Mouse (Mus musculus) liver, postnatal 0 days (tissue): ENCODE results near the gene Zdhhc6. TPM values are rescaled to one million over a fixed set of nuclear protein-coding genes. Genes with fewer than 3 reads are reported as not detected.

ENCODE experiments used
- ATAC-seq: fragments of 200-750 bp; cut with Nextera tagmentation; 2 replicates; pipeline ENCODE4 v1.8.0; 2017; ENCODE audit warnings: mild to moderate bottlenecking, moderate library complexity
- DNase-seq: peaks from one replicate; pipeline ENCODE4 v3.0.0-alpha.2; 2016
- H3K27ac ChIP-seq: fragments of 300-500 bp; sonication (generic); 2 replicates; pipeline ENCODE4 v1.5.1; 2014; ENCODE audit warnings: antibody characterized with exemption, moderate library complexity, mild to moderate bottlenecking, low read depth
- H3K27me3 ChIP-seq: fragments of 300-500 bp; sonication (generic); 2 replicates; pipeline ENCODE4 v1.6.1; 2014; ENCODE audit warnings: low read length, control low read depth, mixed read lengths; ENCODE audit not compliant: insufficient read depth
- H3K36me3 ChIP-seq: fragments of 300-500 bp; sonication (generic); replicated peaks from 2 replicates; pipeline ENCODE4 v1.6.1; 2014; ENCODE audit warnings: mild to moderate bottlenecking, control low read depth, low read length, moderate library complexity, mixed read lengths; ENCODE audit not compliant: insufficient read depth
- H3K4me1 ChIP-seq: fragments of 300-500 bp; sonication (generic); 2 replicates; pipeline ENCODE4 v1.6.1; 2014; ENCODE audit warnings: antibody characterized with exemption, mild to moderate bottlenecking, control low read depth; ENCODE audit not compliant: insufficient read depth
- H3K4me2 ChIP-seq: fragments of 300-500 bp; sonication (generic); 2 replicates; pipeline ENCODE4 v1.6.1; 2014; ENCODE audit warnings: low read depth, mild to moderate bottlenecking, low read length, moderate library complexity, mixed read lengths
- H3K4me3 ChIP-seq: fragments of 300-500 bp; sonication (generic); 2 replicates; pipeline ENCODE4 v1.5.1; 2014; ENCODE audit warnings: low read depth, low read length
- H3K9ac ChIP-seq: fragments of 300-500 bp; sonication (generic); replicated peaks from 2 replicates; pipeline ENCODE4 v1.6.1; 2014; ENCODE audit warnings: mild to moderate bottlenecking, moderate library complexity
- H3K9me3 ChIP-seq: fragments of 300-500 bp; sonication (generic); 2 replicates; pipeline ENCODE4 v1.6.1; 2016; ENCODE audit warnings: mild to moderate bottlenecking, control low read depth, low read length, mixed read lengths
- CTCF ChIP-seq: sonication (generic); IDR thresholded peaks from 2 replicates; pipeline ENCODE4 v1.5.1; 2016; ENCODE audit warnings: antibody characterized with exemption, low read depth
- EP300 ChIP-seq: IDR thresholded peaks from 2 replicates; pipeline ENCODE4 v1.6.1; 2016; ENCODE audit warnings: antibody characterized with exemption, low read depth, mild to moderate bottlenecking
- WGBS: fragments of 180-500 bp; shearing (Covaris S2); extraction: QIAGEN DNeasy Blood & Tissue Kit; methylation state at CpG from one replicate; pipeline ENCODE4 v1.1.7; 2014; ENCODE audit not compliant: insufficient replicate concordance; 5-methylcytosine and 5-hydroxymethylcytosine counted together
- polyA plus RNA-seq: library from polyadenylated mRNA; unstranded; fragments of >200 nt; fragmentation: Nextera tagmentation; extraction: Ambion mirVana; gene quantifications from 2 replicates; pipeline ENCODE4 v1.2.1, GENCODE M21; 2015

Gene Zdhhc6
- polyA plus RNA-seq, 1 experiment from 2014 or later = 49.0 TPM

DNA sequence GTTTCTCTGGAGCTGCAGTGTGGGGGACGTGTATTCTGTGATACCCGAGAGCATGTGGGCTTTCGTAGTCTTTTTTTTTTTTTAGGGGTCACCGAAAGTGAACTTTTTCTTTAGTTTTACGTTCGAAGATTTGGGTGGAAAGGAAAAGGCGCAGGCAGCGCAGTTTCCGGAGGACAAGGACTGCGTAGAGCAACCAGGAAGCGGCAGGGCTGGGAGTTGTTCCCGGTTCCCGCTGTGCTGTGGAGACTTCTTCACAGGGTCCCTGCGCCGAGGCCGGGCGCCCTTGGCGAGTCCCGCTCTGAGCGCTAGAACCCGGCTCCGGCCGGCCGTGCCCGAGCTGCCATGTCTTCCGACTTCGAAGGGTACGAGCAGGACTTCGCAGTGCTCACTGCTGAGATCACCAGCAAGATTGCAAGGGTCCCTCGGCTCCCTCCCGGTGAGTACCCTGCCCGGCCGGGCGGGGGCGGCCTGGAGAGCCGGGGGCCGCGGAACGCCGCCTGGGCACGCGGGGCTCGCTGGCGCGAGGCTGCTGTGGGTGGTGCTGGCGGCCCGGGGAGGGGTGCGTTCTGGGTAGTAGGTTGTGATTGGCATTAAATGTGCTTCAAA, 380 bp upstream of the Zdhhc6 start, which contains the start of gene Vti1a:
TSS of gene Vti1a (plus strand) at position 187 of the 606 bp plus-strand sequence.
- peak within 1 kb of the TSS; percentile 92 for H3K4me3 ChIP-seq
- 2% methylated on average over 48 of the region's 48 CpGs for WGBS

DNA sequence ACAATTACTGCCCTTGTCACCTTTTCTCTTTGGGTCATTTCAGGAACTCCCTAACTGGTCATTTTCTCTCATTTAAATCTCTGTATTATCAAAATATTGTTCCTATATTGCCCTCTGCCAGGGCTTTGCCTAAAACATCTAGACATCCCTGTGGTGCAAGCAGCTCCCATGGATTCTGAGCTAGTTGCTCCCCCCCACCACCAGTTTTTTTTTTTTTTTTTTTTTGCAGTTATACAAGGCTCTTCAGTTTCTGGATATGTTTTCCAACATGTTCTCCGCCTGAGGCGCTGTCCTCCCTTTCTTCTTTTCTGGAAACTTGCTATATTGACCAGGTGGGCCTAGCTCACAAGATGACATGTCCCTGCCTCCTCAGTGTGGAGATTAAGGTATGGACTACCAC, 2.2 kb downstream of the Zdhhc6 start:
- no peak for DNase-seq
- ATAC-seq = no peak
- H3K4me1 ChIP-seq = peaks cover 20% of the 10 kb centered on the region; the same call in 1 of the 2 replicates
- H3K4me3 ChIP-seq = no peak overlapping the region
- 87% methylated on average over 2 of the region's 2 CpGs for WGBS
- no peaks in the 10 kb centered on the region for H3K27me3 ChIP-seq
- H3K9ac ChIP-seq = no peak overlapping the region
- no peaks in the 10 kb centered on the region for H3K9me3 ChIP-seq
- H3K4me2 ChIP-seq = 0 out of 2 replicates have a peak overlapping the region, but pooled peaks have one; percentile 15
- peaks cover 40% of the 10 kb centered on the region for H3K36me3 ChIP-seq
- no peak overlapping the region for H3K27ac ChIP-seq
- TF ChIP-seq CTCF (no peak), EP300 (no peak)

More for the DNA sequence above, 380 bp upstream of the Zdhhc6 start, which contains the start of gene Vti1a:
- peak within 1 kb of the TSS; percentile 93 for H3K27ac ChIP-seq
- no peaks in the 10 kb centered on the region for H3K27me3 ChIP-seq
- ATAC-seq = peak; percentile 93
- peak within 1 kb of the TSS; percentile 84 for H3K4me2 ChIP-seq
- peaks cover 16% of the 10 kb centered on the region for H3K36me3 ChIP-seq
- H3K9me3 ChIP-seq = no peaks in the 10 kb centered on the region
- TF ChIP-seq EP300 (peak; percentile 50; the same call in 1 of the 2 replicates), CTCF (peak; percentile 59)
- H3K9ac ChIP-seq = peak within 1 kb of the TSS; percentile 77
- H3K4me1 ChIP-seq = peaks cover 20% of the 10 kb centered on the region; the same call in 1 of the 2 replicates
- peak; percentile 91 for DNase-seq

DNA sequence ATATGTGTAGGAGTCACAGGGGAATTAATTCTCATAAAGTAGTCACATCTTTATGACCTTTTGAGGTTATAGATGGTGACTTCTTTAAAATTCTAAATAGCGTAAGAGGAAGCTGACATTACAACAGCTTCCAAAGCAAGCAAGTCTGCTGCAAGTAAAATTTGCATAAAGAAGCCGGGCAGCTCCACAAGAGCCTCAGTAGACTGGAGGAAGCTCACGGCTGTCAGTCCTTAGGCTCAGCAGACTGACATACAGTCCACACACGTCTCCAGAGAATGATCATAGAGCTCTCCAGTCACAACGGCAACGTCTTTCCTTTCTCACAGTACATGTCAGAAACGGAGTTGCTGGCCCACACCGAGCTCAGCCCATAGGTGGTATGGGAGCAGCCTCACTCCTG, 4.0 kb downstream of the Zdhhc6 start:
- WGBS = 84% methylated on average over 8 of the region's 8 CpGs
- Histone ChIP-seq H3K27me3 (no peaks in the 10 kb centered on the region), H3K27ac (no peak overlapping the region), H3K9me3 (no peaks in the 10 kb centered on the region), H3K4me3 (no peak overlapping the region), H3K9ac (no peak overlapping the region), H3K4me2 (no peak overlapping the region), H3K36me3 (peaks cover 52% of the 10 kb centered on the region), H3K4me1 (peaks cover 14% of the 10 kb centered on the region; the same call in 1 of the 2 replicates)
- TF ChIP-seq CTCF (no peak), EP300 (no peak)
- ATAC-seq = no peak
- DNase-seq = no peak

DNA sequence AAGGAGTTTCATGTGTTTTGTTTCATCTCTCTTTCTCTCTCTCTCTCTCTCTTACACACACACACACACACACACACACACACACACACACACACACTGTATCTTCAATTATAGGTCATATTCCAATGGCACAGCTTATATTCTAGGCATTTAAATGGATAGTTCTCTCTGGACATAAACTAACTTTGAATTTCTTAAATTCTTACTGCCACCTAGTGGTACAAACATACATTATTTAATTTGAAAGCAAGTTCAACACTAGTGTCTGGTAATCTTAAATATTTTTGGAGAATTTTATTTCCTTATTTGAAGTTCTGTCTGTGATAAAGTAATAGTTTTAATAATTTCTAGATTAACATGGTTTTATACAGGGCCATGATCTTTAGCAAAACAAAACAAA, 10.8 kb downstream of the Zdhhc6 start:
- H3K27ac ChIP-seq = no peak overlapping the region
- H3K4me3 ChIP-seq = no peak overlapping the region
- DNase-seq (no peak), ATAC-seq (no peak)
- no peaks in the 10 kb centered on the region for H3K4me1 ChIP-seq
- peaks cover 70% of the 10 kb centered on the region for H3K36me3 ChIP-seq
- H3K9me3 ChIP-seq = no peaks in the 10 kb centered on the region
- no peaks in the 10 kb centered on the region for H3K27me3 ChIP-seq
- no peak overlapping the region for H3K4me2 ChIP-seq
- no peak overlapping the region for H3K9ac ChIP-seq
- TF ChIP-seq EP300 = no peak
- peak; percentile 48; the same call in 1 of the 2 replicates for TF ChIP-seq CTCF

DNA sequence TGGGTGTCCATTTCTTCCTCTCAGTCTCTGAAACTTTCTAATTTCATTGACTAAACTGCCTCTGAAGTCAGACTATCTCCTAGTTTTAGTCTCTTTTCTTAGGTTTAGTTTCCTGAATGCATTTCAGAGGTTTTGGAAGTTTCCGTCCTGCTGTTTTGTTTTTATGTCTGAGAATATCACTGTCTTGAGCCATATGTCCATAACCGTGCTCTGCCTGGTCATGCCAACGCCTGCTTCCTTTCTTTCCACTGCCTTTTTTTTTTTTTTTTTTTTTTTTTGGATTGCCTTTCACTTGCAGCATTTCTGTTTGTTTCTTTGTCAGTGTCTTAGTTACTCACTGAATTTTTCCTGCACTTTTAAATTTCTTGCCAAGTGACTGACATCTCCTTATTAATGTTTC, 15.3 kb downstream of the Zdhhc6 start:
- H3K4me1 ChIP-seq = no peaks in the 10 kb centered on the region; the same call in 1 of the 2 replicates
- no peak overlapping the region for H3K9ac ChIP-seq
- no peak for DNase-seq
- H3K27ac ChIP-seq = no peak overlapping the region
- H3K27me3 ChIP-seq = no peaks in the 10 kb centered on the region
- H3K36me3 ChIP-seq = peaks cover 68% of the 10 kb centered on the region
- ATAC-seq = no peak
- H3K4me2 ChIP-seq = no peak overlapping the region
- no peaks in the 10 kb centered on the region for H3K9me3 ChIP-seq
- no peak overlapping the region for H3K4me3 ChIP-seq
- no peak for TF ChIP-seq EP300
- WGBS = 82% methylated on average over 3 of the region's 3 CpGs

DNA sequence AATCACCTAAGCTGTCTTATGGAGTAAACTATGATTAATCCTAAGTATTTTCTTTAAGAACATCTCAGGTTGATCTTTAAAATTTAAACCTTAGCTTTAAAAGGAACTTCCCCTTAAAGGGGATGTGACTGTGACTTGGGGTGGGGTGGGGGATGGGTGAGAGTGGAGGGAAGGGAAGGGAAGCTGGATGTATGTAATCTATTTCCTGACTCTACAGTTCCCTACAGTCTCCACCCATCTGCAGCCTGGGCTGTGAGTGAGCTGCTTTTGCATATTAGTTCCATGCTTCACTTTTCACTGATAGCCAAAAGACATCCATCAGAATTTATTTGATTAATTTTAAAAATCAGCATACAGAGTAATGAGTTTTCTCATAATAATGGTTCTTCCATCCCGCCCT, 16.5 kb downstream of the Zdhhc6 start:
- Histone ChIP-seq H3K4me1 (no peaks in the 10 kb centered on the region; the same call in none of the 2 replicates), H3K4me3 (no peak overlapping the region), H3K27me3 (no peaks in the 10 kb centered on the region), H3K27ac (no peak overlapping the region), H3K9ac (no peak overlapping the region), H3K36me3 (peaks cover 77% of the 10 kb centered on the region), H3K4me2 (no peak overlapping the region), H3K9me3 (no peaks in the 10 kb centered on the region)
- ATAC-seq (no peak), DNase-seq (peak; percentile 33)
- TF ChIP-seq CTCF (no peak), EP300 (no peak)
- WGBS = 84% methylated on average over 1 of the region's 1 CpGs
